Mouse (Mus musculus) myocyte (in vitro differentiated cells): ENCODE measurements around the gene Naa38. TPM values are rescaled to one million over a fixed set of nuclear protein-coding genes. Genes with fewer than 3 reads are reported as not detected.

Experiments used
- H3K27me3 ChIP-seq: one replicate; pipeline ENCODE4 v1.6.1; 2011; ENCODE audit not compliant: control insufficient read depth, insufficient read depth, insufficient read length
- H3K36me3 ChIP-seq: one replicate; pipeline ENCODE4 v1.6.1; 2011; ENCODE audit not compliant: control insufficient read depth, insufficient read depth
- H3K4me2 ChIP-seq: one replicate; pipeline ENCODE4 v1.6.1; 2011; ENCODE audit warnings: low read depth, control low read depth
- H3K4me3 ChIP-seq: one replicate; pipeline ENCODE4 v1.5.1; 2011; ENCODE audit warnings: mild to moderate bottlenecking, control low read depth, moderate library complexity
- H3K79me2 ChIP-seq: one replicate; pipeline ENCODE4 v1.6.1; 2011; ENCODE audit not compliant: control insufficient read depth, insufficient read depth
- H3ac ChIP-seq: one replicate; pipeline ENCODE4 v1.6.1; 2011; ENCODE audit not compliant: control insufficient read depth, insufficient read length
- CEBPB ChIP-seq: IDR thresholded peaks from 2 replicates; pipeline ENCODE4 v1.6.1; 2011; ENCODE audit warnings: mild to moderate bottlenecking, moderate library complexity; ENCODE audit not compliant: poor library complexity, insufficient read depth, severe bottlenecking
- E2F4 ChIP-seq: IDR thresholded peaks from one replicate; pipeline ENCODE4 v1.6.1; 2011; ENCODE audit warnings: mild to moderate bottlenecking, control low read depth, moderate library complexity; ENCODE audit not compliant: insufficient read depth
- MAX ChIP-seq: IDR thresholded peaks from one replicate; pipeline ENCODE4 v1.6.1; 2011; ENCODE audit warnings: low read depth, mild to moderate bottlenecking, control low read depth
- MYOD1 ChIP-seq, 3 experiments: IDR thresholded peaks; one replicate each; pipeline ENCODE4 v1.6.1; 2011; ENCODE audit warnings: control low read depth in 2 of 3, low read depth in 2 of 3, mild to moderate bottlenecking in 2 of 3, moderate library complexity in 1 of 3; ENCODE audit not compliant: insufficient read length in 2 of 3, control insufficient read depth in 1 of 3
- MYOG ChIP-seq, 3 experiments: IDR thresholded peaks; one replicate each; pipeline ENCODE4 v1.6.1; 2011; ENCODE audit warnings: control low read depth in 2 of 3, low read depth in 2 of 3, mild to moderate bottlenecking in 2 of 3; ENCODE audit not compliant: insufficient read length in 2 of 3, control insufficient read depth in 1 of 3, insufficient read depth in 1 of 3
- POLR2A ChIP-seq: IDR thresholded peaks from one replicate; pipeline ENCODE4 v1.6.1; 2011; ENCODE audit warnings: low read depth, mild to moderate bottlenecking, control low read depth, moderate library complexity; ENCODE audit not compliant: insufficient read length
- POLR2AphosphoS2 ChIP-seq: IDR thresholded peaks from one replicate; pipeline ENCODE4 v1.6.1; 2011; ENCODE audit warnings: low read depth, control low read depth; ENCODE audit not compliant: insufficient read length
- REST ChIP-seq: IDR thresholded peaks from one replicate; pipeline ENCODE4 v1.6.1; 2011; ENCODE audit warnings: mild to moderate bottlenecking, control low read depth, moderate library complexity; ENCODE audit not compliant: insufficient read depth, insufficient read length
- SRF ChIP-seq: IDR thresholded peaks from one replicate; pipeline ENCODE4 v1.6.1; 2011; ENCODE audit warnings: low read depth; ENCODE audit not compliant: control insufficient read depth, insufficient read length
- TCF12 ChIP-seq: IDR thresholded peaks from one replicate; pipeline ENCODE4 v1.6.1; 2011; ENCODE audit warnings: mild to moderate bottlenecking, control low read depth; ENCODE audit not compliant: poor library complexity, insufficient read depth, severe bottlenecking
- TCF3 ChIP-seq: IDR thresholded peaks from one replicate; pipeline ENCODE4 v1.6.1; 2011; ENCODE audit warnings: low read depth, control low read depth; ENCODE audit not compliant: insufficient read length
- USF1 ChIP-seq: IDR thresholded peaks from one replicate; pipeline ENCODE4 v1.6.1; 2011; ENCODE audit warnings: low read depth, mild to moderate bottlenecking, control low read depth, moderate library complexity
- polyA plus RNA-seq: library from polyadenylated mRNA; unstranded; fragments of >200 nt; fragmentation: generic; extraction: Trizol; gene quantifications from one replicate; pipeline ENCODE4 v1.2.1, GENCODE M21; 2012; ENCODE audit warnings: missing spikeins

The Naa38 gene
- polyA plus RNA-seq, 1 experiment = 126 TPM

GRCm38 (mm10) chr11:69419813-69420553, 24.7 kb downstream of the Naa38 start:
- TF ChIP-seq TCF3 = no peak
- peak; percentile 61 for TF ChIP-seq POLR2AphosphoS2
- Histone ChIP-seq H3K36me3 (no peaks in the 10 kb centered on the region), H3K4me3 (peak overlapping the region; percentile 100), H3ac (no peak overlapping the region), H3K27me3 (peaks cover 17% of the 10 kb centered on the region), H3K4me2 (peak overlapping the region; percentile 99), H3K79me2 (no peaks in the 10 kb centered on the region)

DNA sequence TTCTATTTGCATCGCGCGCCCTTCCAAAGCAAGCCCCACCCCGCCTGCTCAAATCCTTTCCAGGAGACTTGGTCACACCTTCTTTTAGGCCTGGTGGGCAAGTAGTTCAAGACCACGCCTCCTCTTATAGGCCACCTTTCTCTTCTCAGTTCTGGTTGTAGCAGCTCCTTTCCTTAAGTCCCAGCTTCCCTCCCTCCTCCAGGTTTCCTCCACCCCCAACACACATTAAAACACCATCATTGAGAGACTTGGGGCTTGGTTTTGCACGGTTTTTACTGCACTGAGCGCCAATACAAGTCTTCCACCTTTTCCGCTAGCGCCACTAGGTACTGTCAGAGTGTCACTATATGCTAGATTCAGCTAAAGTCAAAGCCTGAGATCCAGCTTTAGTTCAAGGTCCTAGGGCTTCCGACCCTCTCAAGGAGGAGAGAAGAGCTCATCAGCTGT, 25.3 kb downstream of the Naa38 start:
- Histone ChIP-seq H3K79me2 (no peaks in the 10 kb centered on the region), H3ac (no peak overlapping the region), H3K36me3 (no peaks in the 10 kb centered on the region), H3K4me2 (peak overlapping the region; percentile 99), H3K27me3 (peaks cover 17% of the 10 kb centered on the region), H3K4me3 (peak overlapping the region; percentile 100)
- TF ChIP-seq MAX (no peak), REST (no peak), E2F4 (no peak), USF1 (no peak), POLR2AphosphoS2 (no peak), TCF3 (no peak), SRF (no peak), MYOD1 (IDR thresholded peaks at IDR 0.05; ENCODE audit: control insufficient read depth in 1 of 3, insufficient read length in 2 of 3, low read depth in 2 of 3) (no peak), TCF12 (no peak), MYOG (IDR thresholded peaks at IDR 0.05; ENCODE audit: control insufficient read depth in 1 of 3, insufficient read depth in 1 of 3, insufficient read length in 2 of 3, low read depth in 2 of 3) (no peak), CEBPB (no peak), POLR2A (no peak)

DNA sequence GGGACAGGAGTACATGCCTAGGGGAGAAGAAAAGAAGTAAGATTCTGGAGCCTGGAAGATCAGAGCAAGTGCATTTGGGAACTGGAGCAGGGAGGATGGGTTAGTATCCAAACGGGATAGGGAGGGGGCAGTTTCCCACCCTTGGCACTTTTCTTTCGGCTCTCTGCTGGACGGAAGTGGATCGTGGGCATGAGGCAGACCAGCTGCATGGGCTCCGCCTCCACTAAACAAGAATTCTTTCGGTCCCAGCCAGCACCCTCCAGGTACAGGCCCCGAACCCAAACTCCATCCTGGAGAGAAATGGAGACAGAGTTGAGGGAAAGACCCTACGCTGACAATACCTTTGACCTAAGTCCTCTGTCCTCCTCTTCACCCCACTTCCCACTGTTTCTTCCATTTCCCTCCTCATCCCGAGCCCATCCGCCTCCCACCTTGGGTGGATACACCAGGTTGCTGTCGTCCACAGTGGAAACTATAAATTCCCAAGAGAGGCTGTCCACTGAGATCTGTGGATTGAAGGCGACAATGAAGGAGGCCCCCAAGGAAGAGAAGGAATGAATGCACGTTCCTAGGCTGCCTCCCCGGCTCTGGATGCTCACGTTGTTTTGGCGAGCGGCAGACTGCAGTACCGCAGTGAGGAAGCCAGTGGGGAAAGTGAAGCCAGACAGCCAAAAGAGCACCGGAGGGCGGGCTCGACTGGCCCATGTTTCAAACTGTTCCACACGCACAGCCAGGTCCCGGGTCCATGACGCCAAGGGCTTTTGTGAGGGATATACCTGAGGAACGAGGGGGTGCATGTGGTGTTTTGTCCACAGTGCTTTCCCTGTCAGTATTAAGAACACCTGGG, 26.1 kb downstream of the Naa38 start:
- H3K4me3 ChIP-seq = no peak overlapping the region
- no peak overlapping the region for H3K4me2 ChIP-seq
- TF ChIP-seq REST (no peak), TCF12 (no peak), SRF (no peak), CEBPB (no peak), POLR2AphosphoS2 (no peak), MYOG (IDR thresholded peaks at IDR 0.05; ENCODE audit: control insufficient read depth in 1 of 3, insufficient read depth in 1 of 3, insufficient read length in 2 of 3, low read depth in 2 of 3) (no peak), E2F4 (no peak), MAX (no peak), MYOD1 (IDR thresholded peaks at IDR 0.05; ENCODE audit: control insufficient read depth in 1 of 3, insufficient read length in 2 of 3, low read depth in 2 of 3) (no peak), TCF3 (no peak), USF1 (no peak), POLR2A (no peak)

DNA sequence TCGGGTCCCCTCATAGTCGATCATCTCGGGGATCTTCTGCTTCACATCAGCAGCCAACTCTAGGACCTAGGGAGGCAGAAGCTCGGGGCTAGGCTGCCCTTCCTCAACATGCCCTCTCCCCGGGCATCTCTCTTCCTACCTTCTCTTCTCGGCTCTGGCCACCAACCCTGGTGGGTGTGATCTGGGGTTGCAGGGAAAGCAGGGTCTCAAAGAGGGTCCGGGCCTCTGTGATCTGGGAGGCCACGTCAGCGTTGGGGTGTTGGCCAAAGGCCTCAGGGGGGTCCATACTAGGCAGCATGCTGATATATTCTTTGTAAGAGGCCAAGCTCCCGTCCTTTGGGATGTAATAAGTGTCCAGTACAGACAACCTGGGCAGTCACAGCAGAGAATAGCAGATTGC, 27.6 kb downstream of the Naa38 start:
- H3K4me3 ChIP-seq = no peak overlapping the region
- H3ac ChIP-seq = no peak overlapping the region
- no peaks in the 10 kb centered on the region for H3K36me3 ChIP-seq
- no peak overlapping the region for H3K4me2 ChIP-seq
- H3K79me2 ChIP-seq = no peaks in the 10 kb centered on the region
- peaks cover 17% of the 10 kb centered on the region for H3K27me3 ChIP-seq
- no peak for TF ChIP-seq POLR2AphosphoS2
- no peak for TF ChIP-seq REST
- TF ChIP-seq MAX = no peak
- TF ChIP-seq POLR2A = no peak
- TF ChIP-seq TCF12 = no peak
- TF ChIP-seq E2F4 = no peak
- TF ChIP-seq SRF = no peak
- no peak for TF ChIP-seq MYOD1 (IDR thresholded peaks at IDR 0.05; ENCODE audit: control insufficient read depth in 1 of 3, insufficient read length in 2 of 3, low read depth in 2 of 3)
- no peak for TF ChIP-seq USF1
- TF ChIP-seq MYOG (IDR thresholded peaks at IDR 0.05; ENCODE audit: control insufficient read depth in 1 of 3, insufficient read depth in 1 of 3, insufficient read length in 2 of 3, low read depth in 2 of 3) = no peak

More for the DNA sequence above, 26.1 kb downstream of the Naa38 start:
- Histone ChIP-seq H3K27me3 (peaks cover 17% of the 10 kb centered on the region), H3K79me2 (no peaks in the 10 kb centered on the region), H3K36me3 (no peaks in the 10 kb centered on the region), H3ac (no peak overlapping the region)
